Mouse (Mus musculus): ENCODE data around the gene Ckap2l.

DNA sequence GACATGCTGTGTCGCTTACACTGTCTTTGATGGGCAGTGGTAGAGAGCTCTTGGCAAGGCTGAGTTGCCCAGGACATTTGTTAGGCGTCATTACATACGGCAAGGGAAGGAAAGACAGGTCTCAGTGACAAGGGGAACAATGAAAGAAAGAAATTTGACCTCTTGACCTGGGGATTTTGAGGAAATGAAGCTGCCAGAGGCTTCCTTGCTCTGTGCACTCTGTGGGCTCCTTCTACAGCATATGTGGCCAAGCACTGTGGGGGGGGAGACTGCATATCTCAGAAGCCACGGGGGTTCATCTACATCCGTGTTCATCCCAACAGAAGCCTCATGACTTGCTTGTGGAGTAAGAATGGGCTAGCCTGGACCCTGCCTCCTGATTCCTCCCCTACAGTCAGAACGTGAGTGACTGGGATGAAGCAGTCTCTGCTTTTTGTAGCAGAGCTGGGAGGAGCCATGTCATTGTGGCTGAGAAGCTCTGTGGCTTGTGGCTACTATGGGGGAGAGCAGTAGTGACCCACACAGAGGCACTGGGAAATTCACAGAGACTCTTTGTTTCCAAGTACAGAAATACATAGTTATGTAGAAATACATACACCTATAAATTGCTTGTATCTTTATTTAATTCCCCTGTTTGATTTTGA is 35.7 kb downstream of the Ckap2l start:
- TF ChIP-seq CTCF (IDR thresholded peaks at IDR 0.05; ENCODE audit: borderline replicate concordance, extremely low read depth, insufficient read depth, insufficient read length) (no peak), POLR2A (IDR thresholded peaks at IDR 0.05; ENCODE audit: borderline replicate concordance, extremely low read depth, insufficient read depth, insufficient read length, poor library complexity, severe bottlenecking) (no peak)

Measured in brain, embryonic 14.5 days (tissue).